1 mouse cellular context compared by ENCODE assay signal in genomic region chr7:44310285-44310877, GRCm38 (mm10).
TF ChIP-seq lines count a peak whose summit lies in the region.

No protein-coding gene starts in this region.

TF ChIP-seq in MEL, 35 proteins besides CTCF, POLR2A, EP300 and RAD21 (continued from another document):
- no peak for TF ChIP-seq UBTF (IDR thresholded peaks at IDR 0.05; ENCODE audit: borderline replicate concordance, insufficient read depth, low read depth, low read length)
- no peak for TF ChIP-seq MAX (IDR thresholded peaks at IDR 0.05; ENCODE audit: low read length)
- no peak for TF ChIP-seq MAZ (IDR thresholded peaks at IDR 0.05; ENCODE audit: low read depth, low read length)
- no peak for TF ChIP-seq SMC3 (IDR thresholded peaks at IDR 0.05; ENCODE audit: low read depth, low read length)
